Mouse (Mus musculus) lung, postnatal 25 days (tissue): ENCODE data around the gene Ankmy1.

Experiments
- DNase-seq: peaks from one replicate; pipeline ENCODE4 v3.0.0; 2022; ENCODE audit warnings: low spot score

Ankmy1 gene

GRCm38 (mm10) chr1:92910925-92911720 lies 8.4 kb upstream of the Ankmy1 start:
- peak; percentile 29 for DNase-seq

- peak; percentile 75 for DNase-seq
Measured at GRCm38 (mm10) chr1:92910239-92910885, 7.7 kb upstream of the Ankmy1 start, which contains the start of gene Rnpepl1. TSS of gene Rnpepl1 (plus strand) at chr1:92910783.

- no peak for DNase-seq
Measured at GRCm38 (mm10) chr1:92909068-92909467, 6.4 kb upstream of the Ankmy1 start.

- DNase-seq: no peak
Measured at GRCm38 (mm10) chr1:92908664-92909063, 6.0 kb upstream of the Ankmy1 start.

GRCm38 (mm10) chr1:92907632-92908360 lies 5.1 kb upstream of the Ankmy1 start:
- no peak for DNase-seq

- peak; percentile 95 for DNase-seq
Measured at GRCm38 (mm10) chr1:92906779-92907631, 4.3 kb upstream of the Ankmy1 start, which contains the start of gene Dusp28. TSS of gene Dusp28 (plus strand) at chr1:92906981.

- DNase-seq: no peak
Measured at GRCm38 (mm10) chr1:92905703-92906310, 3.1 kb upstream of the Ankmy1 start.

- no peak for DNase-seq
Measured at GRCm38 (mm10) chr1:92903627-92904026, 921 bp upstream of the Ankmy1 start.

GRCm38 (mm10) chr1:92895089-92895488 lies 7.6 kb downstream of the Ankmy1 start:
- DNase-seq: peak; percentile 69

GRCm38 (mm10) chr1:92893896-92894295 lies 8.8 kb downstream of the Ankmy1 start:
- DNase-seq: no peak

- no peak for DNase-seq
Measured at GRCm38 (mm10) chr1:92892791-92893190, 9.9 kb downstream of the Ankmy1 start.

- no peak for DNase-seq
Measured at GRCm38 (mm10) chr1:92888901-92889655, 13.6 kb downstream of the Ankmy1 start.

GRCm38 (mm10) chr1:92881982-92882381 lies 20.7 kb downstream of the Ankmy1 start:
- DNase-seq: no peak

GRCm38 (mm10) chr1:92880101-92880500 lies 22.6 kb downstream of the Ankmy1 start:
- DNase-seq: no peak

- no peak for DNase-seq
Measured at GRCm38 (mm10) chr1:92879266-92879665, 23.4 kb downstream of the Ankmy1 start.

GRCm38 (mm10) chr1:92878066-92878741 lies 24.5 kb downstream of the Ankmy1 start:
- DNase-seq: no peak

GRCm38 (mm10) chr1:92877431-92877978 lies 25.2 kb downstream of the Ankmy1 start:
- no peak for DNase-seq

- no peak for DNase-seq
Measured at GRCm38 (mm10) chr1:92875360-92876111, 27.2 kb downstream of the Ankmy1 start.

GRCm38 (mm10) chr1:92874011-92874410 lies 28.7 kb downstream of the Ankmy1 start:
- no peak for DNase-seq
